Comparison of ENCODE assay signal across 17 mouse cellular contexts in the genomic region with DNA sequence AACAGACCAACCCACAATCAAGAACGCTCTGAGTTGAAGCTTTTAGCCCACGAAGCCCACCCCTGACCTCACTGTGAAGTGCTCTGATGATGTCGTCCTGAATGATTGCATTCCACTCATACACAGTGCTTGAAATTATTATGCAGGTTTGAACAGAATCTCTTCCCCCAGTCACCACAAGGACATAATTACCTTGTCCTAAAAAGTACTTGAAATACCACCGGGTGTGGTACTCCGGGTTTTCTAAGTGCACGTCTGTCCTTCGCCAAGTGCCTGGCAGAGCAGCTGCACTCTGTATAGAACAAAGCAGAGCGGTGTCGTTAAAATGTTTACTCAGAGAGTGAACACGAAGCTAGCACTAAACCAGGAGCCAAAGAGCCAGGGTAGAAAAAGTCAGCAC.
A peak's percentile ranks its signal among the peaks of the same experiment; 100 is the strongest.
DNase-seq lines count a peak whose midpoint lies in the region; ATAC-seq and TF ChIP-seq lines count a peak whose summit lies in the region.
"Had no signal": no experiment of that assay in that cellular context is flagged by ENCODE, and none has a peak within 500 bp of the region (broad histone marks: within the 10 kb centered on the region; RNA-seq: fewer than 3 reads in every experiment).

No protein-coding gene starts in this region.

- 34% methylated on average over 10 of the region's 10 CpGs for WGBS in forebrain, embryonic 14.5 days
- WGBS in forebrain, embryonic 16.5 days: 31% methylated on average over 10 of the region's 10 CpGs
- 25% methylated on average over 10 of the region's 10 CpGs for WGBS in heart, postnatal 0 days
- WGBS in embryonic facial prominence, embryonic 13.5 days: 49% methylated on average over 10 of the region's 10 CpGs

- no peak overlapping the region for H3K4me3 ChIP-seq in forebrain, embryonic 14.5 days (ENCODE audit: low read depth, low read length)
- H3K4me3 ChIP-seq in forebrain, embryonic 16.5 days (replicated peaks; ENCODE audit: low read length): no peak overlapping the region
- H3K4me3 ChIP-seq in heart, postnatal 0 days (ENCODE audit: low read depth, low read length): no peak overlapping the region
- H3K4me3 ChIP-seq in embryonic facial prominence, embryonic 13.5 days: no peak overlapping the region
- H3K4me3 ChIP-seq: hindbrain, embryonic 12.5 days; intestine, embryonic 15.5 days; kidney, embryonic 15.5 days; layer of hippocampus, adult 2 months; liver, embryonic 12.5 days; midbrain, embryonic 15.5 days; stomach, embryonic 15.5 days had no signal

- no peak overlapping the region for H3K9ac ChIP-seq in forebrain, embryonic 14.5 days (ENCODE audit: low read length)
- H3K9ac ChIP-seq in forebrain, embryonic 16.5 days (replicated peaks; ENCODE audit: low read depth, low read length): no peak overlapping the region
- H3K9ac ChIP-seq in heart, postnatal 0 days (replicated peaks; ENCODE audit: low read depth, low read length): no peak overlapping the region
- no peak overlapping the region for H3K9ac ChIP-seq in embryonic facial prominence, embryonic 13.5 days
- H3K9ac ChIP-seq: hindbrain, embryonic 12.5 days; intestine, embryonic 15.5 days; kidney, embryonic 15.5 days; liver, embryonic 12.5 days; midbrain, embryonic 15.5 days; stomach, embryonic 15.5 days had no signal

- H3K4me2 ChIP-seq in forebrain, embryonic 14.5 days (ENCODE audit: low read length): no peak overlapping the region
- no peak overlapping the region for H3K4me2 ChIP-seq in forebrain, embryonic 16.5 days (ENCODE audit: low read length)
- H3K4me2 ChIP-seq in heart, postnatal 0 days (ENCODE audit: low read depth, low read length): no peak overlapping the region
- no peak overlapping the region for H3K4me2 ChIP-seq in embryonic facial prominence, embryonic 13.5 days
- H3K4me2 ChIP-seq: hindbrain, embryonic 12.5 days; intestine, embryonic 15.5 days; kidney, embryonic 15.5 days; liver, embryonic 12.5 days; midbrain, embryonic 15.5 days; stomach, embryonic 15.5 days had no signal

- peak; percentile 46 for ATAC-seq in forebrain, embryonic 14.5 days
- ATAC-seq in forebrain, embryonic 16.5 days: no peak
- peak; percentile 82 for ATAC-seq in heart, postnatal 0 days (ENCODE audit: insufficient read depth, low read depth)
- ATAC-seq in embryonic facial prominence, embryonic 13.5 days (ENCODE audit: insufficient number of reproducible peaks, insufficient read depth, low FRiP score, low TSS enrichment, low read depth): 0 out of 2 replicates have a peak, but pooled peaks have one; percentile 48
- ATAC-seq: intestine, embryonic 15.5 days; liver, embryonic 12.5 days; midbrain, embryonic 15.5 days had no signal

- H3K9me3 ChIP-seq in forebrain, embryonic 14.5 days (replicated peaks; ENCODE audit: control insufficient read depth, low read length): no peaks in the 10 kb centered on the region
- H3K9me3 ChIP-seq in forebrain, embryonic 16.5 days (ENCODE audit: control insufficient read depth, low read length): no peaks in the 10 kb centered on the region
- no peaks in the 10 kb centered on the region for H3K9me3 ChIP-seq in heart, postnatal 0 days (replicated peaks; ENCODE audit: control insufficient read depth, low read length)
- H3K9me3 ChIP-seq in embryonic facial prominence, embryonic 13.5 days: no peaks in the 10 kb centered on the region
- H3K9me3 ChIP-seq: hindbrain, embryonic 12.5 days; intestine, embryonic 15.5 days; kidney, embryonic 15.5 days; liver, embryonic 12.5 days; midbrain, embryonic 15.5 days; stomach, embryonic 15.5 days had no signal

- H3K27me3 ChIP-seq in forebrain, embryonic 14.5 days (replicated peaks; ENCODE audit: control insufficient read depth, insufficient read depth, low read length): no peaks in the 10 kb centered on the region
- H3K27me3 ChIP-seq in forebrain, embryonic 16.5 days (replicated peaks; ENCODE audit: control insufficient read depth, insufficient read depth, low read length): no peaks in the 10 kb centered on the region
- no peaks in the 10 kb centered on the region for H3K27me3 ChIP-seq in heart, postnatal 0 days (ENCODE audit: control insufficient read depth, insufficient read depth, low read length)
- no peaks in the 10 kb centered on the region for H3K27me3 ChIP-seq in embryonic facial prominence, embryonic 13.5 days
- H3K27me3 ChIP-seq: hindbrain, embryonic 12.5 days; intestine, embryonic 15.5 days; kidney, embryonic 15.5 days; liver, embryonic 12.5 days; midbrain, embryonic 15.5 days; stomach, embryonic 15.5 days had no signal

- no peak for TF ChIP-seq CTCF in heart, postnatal 0 days (IDR thresholded peaks at IDR 0.05; ENCODE audit: low read depth)

- intact Hi-C loops in heart, postnatal 36 days (cut with DNase I): no loop called here

- DNase-seq in forebrain, embryonic 14.5 days (ENCODE audit: low spot score): peak; percentile 58
- peak; percentile 48 for DNase-seq in heart, postnatal 0 days (ENCODE audit: low spot score)
- no peak for DNase-seq in heart, postnatal 36 days
- DNase-seq in lung, postnatal 14 days: peak; percentile 4
- DNase-seq in urinary bladder, postnatal 14 days (ENCODE audit: low spot score): no peak
- DNase-seq: cerebellum, adult 11-12 months; spleen, adult 18-20 months; thymus, postnatal 25 days had no signal

- H3K27ac ChIP-seq in forebrain, embryonic 14.5 days (ENCODE audit: low read depth, low read length): no peak overlapping the region
- no peak overlapping the region for H3K27ac ChIP-seq in forebrain, embryonic 16.5 days (ENCODE audit: low read length)
- H3K27ac ChIP-seq in heart, postnatal 0 days (ENCODE audit: low read depth): peak overlapping the region; percentile 48; the same call in 1 of the 2 replicates
- 0 out of 2 replicates have a peak overlapping the region, but pooled peaks have one; percentile 23 for H3K27ac ChIP-seq in embryonic facial prominence, embryonic 13.5 days
- H3K27ac ChIP-seq: hindbrain, embryonic 12.5 days; intestine, embryonic 15.5 days; kidney, embryonic 15.5 days; layer of hippocampus, adult 2 months; liver, embryonic 12.5 days; midbrain, embryonic 15.5 days; stomach, embryonic 15.5 days had no signal

- H3K36me3 ChIP-seq in forebrain, embryonic 14.5 days (ENCODE audit: control insufficient read depth, insufficient read depth, low read length): no peaks in the 10 kb centered on the region
- no peaks in the 10 kb centered on the region for H3K36me3 ChIP-seq in forebrain, embryonic 16.5 days (ENCODE audit: control insufficient read depth, insufficient read depth)
- H3K36me3 ChIP-seq in heart, postnatal 0 days (replicated peaks; ENCODE audit: control insufficient read depth, insufficient read depth, low read length): no peaks in the 10 kb centered on the region
- H3K36me3 ChIP-seq in embryonic facial prominence, embryonic 13.5 days: no peaks in the 10 kb centered on the region
- H3K36me3 ChIP-seq: hindbrain, embryonic 12.5 days; intestine, embryonic 15.5 days; kidney, embryonic 15.5 days; liver, embryonic 12.5 days; midbrain, embryonic 15.5 days; stomach, embryonic 15.5 days had no signal

- no peak for TF ChIP-seq EP300 in heart, postnatal 0 days (IDR thresholded peaks at IDR 0.05; ENCODE audit: low read depth)

- H3K4me1 ChIP-seq in forebrain, embryonic 14.5 days (ENCODE audit: control insufficient read depth, insufficient read depth, low read length): no peaks in the 10 kb centered on the region
- H3K4me1 ChIP-seq in forebrain, embryonic 16.5 days (replicated peaks; ENCODE audit: control insufficient read depth, insufficient read depth, low read length): 0 out of 2 replicates have a peak, but pooled peaks cover 2% of the 10 kb centered on the region
- peaks cover 7% of the 10 kb centered on the region; the same call in 1 of the 2 replicates for H3K4me1 ChIP-seq in heart, postnatal 0 days (ENCODE audit: control insufficient read depth, insufficient read depth)
- no peaks in the 10 kb centered on the region for H3K4me1 ChIP-seq in embryonic facial prominence, embryonic 13.5 days
- H3K4me1 ChIP-seq: hindbrain, embryonic 12.5 days; intestine, embryonic 15.5 days; kidney, embryonic 15.5 days; liver, embryonic 12.5 days; midbrain, embryonic 15.5 days; stomach, embryonic 15.5 days had no signal

Comparison
In these comparisons a context has a peak if more than half of its experiments do, and no peak if none do; other contexts are left out.
1. DNase-seq: peak in forebrain, embryonic 14.5 days (single experiment), heart, postnatal 0 days (single experiment) and lung, postnatal 14 days (single experiment); none in heart, postnatal 36 days (0 of 2) and urinary bladder, postnatal 14 days (single experiment).
2. H3K27ac ChIP-seq: peak in heart, postnatal 0 days (single experiment) and embryonic facial prominence, embryonic 13.5 days (single experiment); none in forebrain, embryonic 14.5 days (single experiment) and forebrain, embryonic 16.5 days (single experiment).